Mouse (Mus musculus): ENCODE measurements at regions not wholly inside any gene's neighbourhood (a gene's known extent, or its start where the extent isn't known, plus 50 kb on each side); places are given as distances from the start of the nearest gene placed in this dataset.

GRCm38 (mm10) chr7:75398904-75399724 is 56.2 kb upstream of the Akap13 start:
- peak; percentile 56 for DNase-seq (ENCODE audit: low spot score)

GRCm38 (mm10) chr7:75400471-75400870 is 54.9 kb upstream of the Akap13 start:
- DNase-seq (ENCODE audit: low spot score): no peak

- no peak for DNase-seq (ENCODE audit: low spot score)
Observed at GRCm38 (mm10) chr7:75404955-75405354, 50.4 kb upstream of the Akap13 start.
